Mouse (Mus musculus): ENCODE data around the gene Gm6592.
"Not testable (repeated sequence)": the region's sequence is repeated elsewhere in the genome, so short reads cannot be mapped to it uniquely, and the experiment has no call there.

Gm6592 gene

DNA sequence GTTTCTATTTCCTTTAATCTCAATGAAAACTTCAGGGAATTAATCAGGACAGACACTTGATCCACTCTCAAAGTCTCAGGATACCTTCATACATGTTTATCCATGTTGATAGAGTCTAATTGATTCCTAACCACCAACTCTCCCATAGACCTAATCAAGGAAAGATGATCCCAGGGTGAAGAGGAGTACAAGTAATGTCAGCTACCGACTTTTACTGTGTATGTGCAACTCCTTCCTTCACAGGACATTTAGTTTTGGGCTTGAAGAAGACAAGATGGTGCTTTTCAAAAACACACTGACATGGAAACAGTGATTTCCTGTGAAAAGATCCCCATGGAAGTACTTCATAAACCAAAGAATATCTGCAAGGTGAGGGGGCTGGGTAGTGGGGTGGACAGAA, at the start of gene Gm6592:
Gene Gm6592, plus strand, starts transcription at position 301 of the 400 bp plus-strand sequence.
- DNase-seq = no peak

DNA sequence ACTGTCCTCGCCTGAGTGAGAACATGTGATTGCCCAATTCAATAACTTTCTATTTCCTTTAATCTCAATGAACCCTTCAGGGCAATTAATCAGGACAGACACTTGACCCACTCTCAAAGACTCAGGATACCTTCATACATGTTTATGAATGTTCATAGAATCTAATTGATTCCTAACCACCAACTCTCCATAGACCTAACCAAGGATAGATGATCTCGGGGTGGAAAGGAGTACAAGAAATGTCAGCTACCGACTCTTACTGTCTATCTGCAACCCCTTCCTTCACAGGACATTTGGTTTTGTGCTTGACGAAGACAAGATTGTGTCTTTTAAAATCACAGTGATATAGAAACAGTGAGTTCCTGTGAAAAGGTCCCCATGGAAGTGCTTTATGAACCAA, 40.4 kb upstream of the Gm6592 start, which contains the start of gene Ssxb5:
Gene Ssxb5, plus strand, starts transcription at position 301 of the 400 bp plus-strand sequence.
- DNase-seq = not testable (repeated sequence)

DNA sequence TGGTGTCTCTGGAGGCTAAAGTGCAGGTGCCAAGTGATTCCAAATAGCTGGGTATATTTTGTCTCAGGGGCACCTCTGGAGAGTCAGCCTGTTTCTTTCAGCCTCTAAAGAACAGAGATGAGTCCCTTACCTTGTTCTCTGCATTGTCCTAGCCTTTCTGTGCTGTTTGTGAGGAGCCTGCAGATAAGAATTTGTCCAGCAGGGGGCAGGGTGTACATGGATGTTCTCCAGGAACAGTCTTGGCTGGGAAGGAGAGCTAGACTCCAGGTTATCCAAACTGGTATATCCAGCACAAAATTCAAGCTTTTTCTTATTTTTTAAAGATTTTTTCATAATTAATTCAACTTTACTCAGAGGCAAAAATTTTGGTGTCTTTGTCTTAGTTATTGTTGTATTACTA, 11.8 kb upstream of the Gm6592 start:
- peak; percentile 51 to 54 for DNase-seq

DNA sequence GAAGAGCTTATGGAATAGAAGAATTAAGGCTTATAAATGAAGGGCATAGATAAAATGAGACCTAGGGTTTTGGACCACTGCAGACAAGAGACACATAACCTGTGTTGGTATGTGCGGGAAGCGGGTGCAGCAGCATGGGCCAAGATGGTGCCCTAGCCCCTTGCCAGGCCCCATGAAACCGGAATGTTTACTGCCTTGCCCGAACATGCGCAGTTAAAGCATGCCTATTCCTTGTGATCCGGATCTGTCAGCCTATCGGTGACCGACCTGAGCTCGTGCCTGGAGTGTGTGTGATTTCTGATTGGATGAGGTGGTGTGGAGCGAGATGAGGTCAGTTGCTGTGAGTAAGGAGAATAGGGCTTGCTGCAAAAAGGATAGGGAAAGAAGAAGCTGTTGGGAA, 8.7 kb downstream of the Gm6592 start:
- no peak for DNase-seq

DNA sequence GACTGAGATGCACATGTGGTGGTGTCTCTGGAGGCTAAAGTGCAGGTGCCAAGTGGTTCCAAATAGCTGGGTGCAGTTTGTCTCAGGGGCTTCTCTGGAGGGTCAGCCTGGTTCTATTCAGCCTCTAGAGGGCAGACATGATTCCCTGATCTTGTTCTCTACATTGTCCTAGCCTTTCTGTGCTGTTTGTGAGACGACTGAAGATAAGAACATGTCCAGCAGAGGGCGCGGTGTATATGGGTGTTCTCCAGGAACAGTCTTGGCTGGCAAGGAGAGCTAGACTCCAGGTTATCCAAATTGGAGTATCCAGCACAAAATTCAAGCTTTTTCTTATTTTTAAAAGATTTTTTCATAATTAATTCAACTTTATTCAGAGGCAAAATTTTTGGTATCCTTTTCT, 20.5 kb downstream of the Gm6592 start:
- peak; percentile 40 to 51 for DNase-seq

DNA sequence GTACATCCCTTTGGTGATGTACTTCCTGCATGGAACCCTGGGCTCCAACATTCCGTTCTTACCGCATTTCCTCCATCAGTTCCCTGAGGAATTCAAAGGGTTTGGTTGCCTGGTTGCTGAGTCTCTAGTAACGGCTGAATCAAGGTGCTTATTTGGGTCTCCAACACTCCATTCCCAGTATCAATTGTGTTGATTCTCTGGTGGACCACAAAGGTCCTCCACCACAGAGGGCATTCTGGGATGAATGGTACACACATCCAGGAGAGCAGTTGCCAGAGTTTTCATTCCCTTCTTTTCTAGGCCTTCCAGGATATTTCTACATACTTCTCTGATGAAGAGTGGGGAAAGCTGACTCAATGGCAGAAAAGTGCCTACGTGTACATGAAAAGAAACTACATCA, 30.2 kb downstream of the Gm6592 start, which contains the start of gene Gm5751:
Gene Gm5751, plus strand, starts transcription at position 301 of the 400 bp plus-strand sequence.
- DNase-seq = not testable (repeated sequence)

DNA sequence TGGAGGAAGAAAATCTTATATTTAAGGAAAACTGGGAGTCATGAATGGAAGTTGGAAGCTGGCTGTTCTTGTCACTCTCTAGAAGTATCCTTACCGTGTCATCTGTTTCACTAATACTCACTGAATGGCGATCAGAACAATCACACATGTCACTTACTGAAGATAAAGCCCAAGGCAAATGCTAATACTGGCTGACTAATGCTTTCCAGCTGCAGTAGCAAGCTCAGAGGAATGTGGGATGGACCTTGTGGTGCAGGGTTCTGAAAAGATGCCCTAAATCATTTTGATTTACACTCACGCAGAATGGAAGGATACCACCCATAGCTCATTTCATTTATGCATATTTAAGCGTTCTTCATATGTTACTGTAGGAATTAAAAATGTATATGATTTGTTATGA, 40.5 kb downstream of the Gm6592 start:
- no peak for DNase-seq

DNA sequence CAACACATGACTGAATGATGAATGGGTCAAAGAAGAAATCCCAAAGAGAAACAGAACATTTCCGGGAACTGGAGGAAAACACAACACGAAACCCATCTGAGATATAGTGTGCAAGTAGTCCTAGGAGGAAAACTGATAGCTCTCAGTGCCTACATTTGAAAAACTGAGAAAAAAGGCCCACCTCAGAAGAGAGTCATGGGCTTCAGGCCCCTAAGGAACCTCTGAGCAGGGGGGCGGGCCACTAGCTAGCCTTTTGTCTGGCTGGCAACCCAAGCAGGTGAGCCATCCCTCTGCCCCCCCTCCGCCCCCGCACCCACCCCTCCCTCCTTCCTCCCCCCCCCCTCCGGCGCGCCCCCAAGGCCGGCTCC, 48.2 kb downstream of the Gm6592 start:
- no peak for DNase-seq

DNA sequence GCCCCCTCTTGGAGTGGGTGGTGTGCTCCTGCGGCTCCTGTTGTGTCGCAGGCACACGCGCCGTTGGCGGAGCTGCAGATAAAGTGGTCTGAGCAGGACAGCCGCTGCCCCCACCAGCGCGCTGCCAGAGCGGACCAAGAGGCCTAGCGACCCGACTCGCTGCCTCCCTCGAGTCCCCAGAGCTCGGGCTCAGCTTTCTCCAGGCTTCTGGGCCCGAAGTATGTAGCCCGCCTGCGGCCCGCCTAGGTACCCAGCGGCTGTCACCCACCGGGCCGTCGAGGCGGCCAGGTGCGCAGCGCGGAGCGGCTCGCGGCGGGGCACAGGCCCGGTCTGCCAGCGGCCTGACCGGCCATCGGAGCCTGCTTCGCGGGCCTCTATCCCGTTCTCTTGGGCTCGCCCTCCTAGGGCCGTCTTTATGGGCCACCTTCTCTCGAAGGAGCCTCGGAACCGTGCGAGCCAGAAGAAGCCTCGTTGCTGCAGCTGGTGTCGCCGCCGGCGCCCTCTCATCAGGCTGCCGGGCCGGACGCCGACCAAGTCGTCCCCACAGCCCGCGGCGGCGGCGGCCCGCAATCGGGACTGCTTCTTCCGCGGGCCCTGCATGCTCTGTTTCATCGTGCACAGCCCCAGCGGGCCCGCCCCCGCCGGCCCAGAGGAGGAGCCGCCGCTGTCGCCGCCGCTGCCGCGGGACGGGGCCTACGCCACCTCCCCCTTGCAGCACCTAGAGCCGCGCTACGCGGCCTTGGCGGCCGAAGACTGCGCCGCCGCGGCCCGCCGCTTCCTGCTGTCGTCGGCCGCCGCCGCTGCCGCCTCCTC, 48.8 kb downstream of the Gm6592 start, which contains the start of gene B630019K06Rik:
Gene B630019K06Rik, plus strand, starts transcription at position 40 of the 813 bp plus-strand sequence.
- DNase-seq = peak; percentile 46 to 67

DNA sequence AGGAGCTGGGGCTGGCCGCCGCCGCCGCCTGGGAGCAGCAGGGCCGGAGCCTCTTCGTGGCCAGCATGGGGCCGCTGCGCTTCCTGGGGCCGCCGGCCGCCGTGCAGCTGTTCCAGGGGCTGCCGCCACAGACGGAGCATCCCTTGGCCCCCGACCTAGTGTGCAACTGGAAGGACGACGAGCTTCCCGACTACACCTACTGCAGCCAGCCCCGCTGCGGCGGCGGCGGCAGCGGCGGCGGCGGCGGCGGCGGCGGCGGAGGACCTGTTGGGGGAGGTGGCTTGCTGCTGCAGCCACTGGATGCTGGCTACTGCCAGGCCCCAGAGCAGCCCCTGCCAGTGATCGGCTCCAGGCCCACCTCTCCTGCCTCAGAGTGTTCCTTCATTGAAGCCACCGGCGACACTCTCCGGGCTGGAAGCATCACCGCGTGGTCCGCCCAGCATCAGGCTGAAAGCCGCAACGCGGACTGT, 49.4 kb downstream of the Gm6592 start:
- DNase-seq = peak; percentile 17 to 37
